Mouse (Mus musculus) midbrain, embryonic 10.5 days (tissue): ENCODE measurements at regions not wholly inside any gene's neighbourhood (a gene's known extent, or its start where the extent isn't known, plus 50 kb on each side); places are given as distances from the start of the nearest gene placed in this dataset.

ENCODE experiments used
- DNase-seq: peaks from one replicate; pipeline ENCODE4 v3.0.0-alpha.2; 2017; ENCODE audit warnings: low spot score
- H3K27ac ChIP-seq: fragments of 300-500 bp; sonication (generic); replicated peaks from 2 replicates; pipeline ENCODE4 v1.5.1; 2016; ENCODE audit warnings: mild to moderate bottlenecking
- H3K27me3 ChIP-seq: fragments of 300-500 bp; sonication (generic); 2 replicates; pipeline ENCODE4 v1.6.1; 2016; ENCODE audit warnings: low read depth, mild to moderate bottlenecking; ENCODE audit not compliant: poor library complexity, severe bottlenecking
- H3K36me3 ChIP-seq: fragments of 300-500 bp; sonication (generic); 2 replicates; pipeline ENCODE4 v1.6.1; 2016; ENCODE audit warnings: mild to moderate bottlenecking, moderate library complexity
- H3K4me1 ChIP-seq: fragments of 300-500 bp; sonication (generic); 2 replicates; pipeline ENCODE4 v1.6.1; 2016
- H3K4me3 ChIP-seq: fragments of 300-500 bp; sonication (generic); 2 replicates; pipeline ENCODE4 v1.5.1; 2016; ENCODE audit warnings: mild to moderate bottlenecking, moderate library complexity
- H3K9me3 ChIP-seq: fragments of 300-500 bp; sonication (generic); replicated peaks from 2 replicates; pipeline ENCODE4 v1.6.1; 2016; ENCODE audit warnings: mild to moderate bottlenecking
- WGBS: fragments of 180-500 bp; shearing (Covaris S2); methylation state at CpG from one replicate; pipeline ENCODE4 v1.1.7; 2016; 5-methylcytosine and 5-hydroxymethylcytosine counted together

DNA sequence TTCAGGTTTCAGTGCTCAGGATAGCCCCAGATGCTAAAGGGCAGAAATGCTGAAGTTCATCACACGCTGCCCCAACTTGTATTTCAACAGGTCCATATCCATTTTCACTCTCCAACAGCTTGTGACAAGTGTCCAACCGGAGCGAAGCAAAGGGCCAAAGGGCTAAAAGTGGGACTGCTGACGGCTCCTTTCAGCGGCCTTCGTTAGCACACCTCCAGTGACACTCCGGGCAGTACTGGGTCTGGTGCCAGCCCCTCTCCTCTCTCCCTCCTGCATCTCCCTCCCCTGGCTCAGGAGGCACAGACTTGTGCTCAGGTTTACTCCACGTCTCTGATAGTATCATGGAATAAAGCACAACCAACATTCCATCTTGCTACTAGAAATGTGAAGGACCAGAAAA is 263.3 kb upstream of the Zfp703 start:
- H3K27me3 ChIP-seq: no peaks in the 10 kb centered on the region
- peaks cover 15% of the 10 kb centered on the region for H3K4me1 ChIP-seq
- no peaks in the 10 kb centered on the region for H3K9me3 ChIP-seq
- no peak overlapping the region for H3K4me3 ChIP-seq
- no peaks in the 10 kb centered on the region for H3K36me3 ChIP-seq
- H3K27ac ChIP-seq: no peak overlapping the region
- 95% methylated on average over 8 of the region's 8 CpGs for WGBS
- DNase-seq: no peak

DNA sequence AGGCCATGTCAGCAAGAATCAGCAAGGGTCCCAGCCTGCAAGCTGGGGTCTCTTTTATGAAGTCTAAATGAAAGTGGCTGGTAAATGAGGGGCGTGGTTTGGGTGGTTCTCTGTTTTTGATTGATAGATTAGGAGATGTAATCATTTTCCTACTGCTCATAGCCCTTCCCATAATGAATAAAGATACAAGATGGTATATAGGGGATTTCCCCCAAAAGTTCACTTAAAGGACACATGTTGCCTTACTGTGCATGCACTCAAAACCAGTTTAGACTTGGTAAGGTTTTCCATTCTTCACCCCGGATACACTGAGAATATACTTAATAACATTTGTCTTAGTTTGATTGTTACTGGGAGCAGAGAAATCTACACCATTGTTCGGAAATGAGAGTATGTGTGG is 262.4 kb upstream of the Zfp703 start:
- no peak for DNase-seq
- 90% methylated on average over 3 of the region's 3 CpGs for WGBS
- Histone ChIP-seq H3K27ac (no peak overlapping the region), H3K9me3 (no peaks in the 10 kb centered on the region), H3K27me3 (no peaks in the 10 kb centered on the region), H3K4me3 (no peak overlapping the region), H3K4me1 (peaks cover 12% of the 10 kb centered on the region), H3K36me3 (no peaks in the 10 kb centered on the region)

DNA sequence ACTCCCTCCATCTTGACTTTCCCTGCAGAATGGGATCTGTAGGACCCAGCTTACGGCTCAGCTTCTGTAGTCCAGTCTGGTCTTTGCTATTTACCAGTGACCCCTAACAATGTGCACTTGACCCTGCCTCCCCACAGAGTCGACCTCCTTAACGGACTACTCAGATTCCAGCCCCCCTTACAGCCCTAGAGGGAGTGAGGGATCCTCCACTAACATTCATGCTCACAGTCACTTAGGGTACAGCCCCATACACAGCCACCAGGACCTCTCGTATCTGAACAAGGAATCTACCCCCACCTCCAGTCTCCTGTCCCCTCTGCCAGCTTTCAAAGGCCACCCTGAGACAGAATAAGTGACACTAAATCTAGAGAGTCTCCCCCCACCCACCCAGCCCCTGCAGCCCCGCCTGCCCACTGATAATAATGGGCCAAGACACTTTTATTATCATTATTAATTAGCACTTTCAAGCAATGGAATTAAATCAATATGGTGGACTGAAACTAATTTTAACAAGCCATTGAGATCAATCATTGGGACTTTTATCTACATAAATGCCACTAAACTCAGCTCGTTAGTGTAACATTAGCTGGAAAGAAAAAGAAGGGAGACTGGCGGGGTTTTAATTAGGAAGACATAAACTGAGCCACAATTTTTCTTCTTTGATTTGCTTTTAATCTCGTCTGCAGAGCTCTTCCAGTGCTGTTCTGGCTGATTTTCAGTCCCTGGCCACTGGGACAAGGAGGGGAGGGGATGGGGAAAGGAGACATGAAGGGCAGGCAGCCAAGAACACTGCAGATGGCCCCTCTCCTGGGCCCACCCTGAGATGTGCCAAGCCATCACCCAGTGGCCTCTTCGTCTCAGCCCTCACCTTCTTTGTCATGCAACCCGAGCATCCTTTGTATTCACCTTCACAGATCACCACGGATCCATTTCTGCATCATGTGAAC is 258.4 kb upstream of the Zfp703 start:
- H3K27me3 ChIP-seq: no peaks in the 10 kb centered on the region
- H3K27ac ChIP-seq: no peak overlapping the region
- H3K4me1 ChIP-seq: 0 out of 2 replicates have a peak, but pooled peaks cover 4% of the 10 kb centered on the region
- no peak overlapping the region for H3K4me3 ChIP-seq
- whole genome bisulfite sequencing: 61% methylated on average over 11 of the region's 11 CpGs
- H3K36me3 ChIP-seq: no peaks in the 10 kb centered on the region
- DNase-seq: no peak
- H3K9me3 ChIP-seq: no peaks in the 10 kb centered on the region

DNA sequence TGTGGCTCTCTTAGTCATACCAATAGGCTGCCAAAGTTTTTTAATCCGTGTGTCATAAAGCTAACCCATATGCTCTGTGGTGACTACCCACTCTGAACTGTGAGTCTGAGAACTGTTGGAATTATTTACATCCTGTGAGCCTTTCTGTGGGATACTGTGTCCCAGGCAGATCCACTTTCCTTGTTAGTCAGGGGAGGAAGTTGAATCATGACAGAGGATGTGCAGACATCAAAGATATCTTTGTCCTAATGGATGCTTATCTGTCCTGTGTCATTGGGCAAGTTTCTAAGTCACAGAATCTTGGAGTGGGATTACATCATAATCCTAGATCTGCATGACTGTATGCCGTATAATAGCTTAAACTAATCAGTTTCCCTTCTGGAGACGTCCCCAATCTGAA is 254.4 kb upstream of the Zfp703 start:
- no peak overlapping the region for H3K4me3 ChIP-seq
- H3K9me3 ChIP-seq: no peaks in the 10 kb centered on the region
- H3K36me3 ChIP-seq: no peaks in the 10 kb centered on the region
- 0 out of 2 replicates have a peak, but pooled peaks cover 4% of the 10 kb centered on the region for H3K4me1 ChIP-seq
- H3K27ac ChIP-seq: no peak overlapping the region
- no peak for DNase-seq
- H3K27me3 ChIP-seq: no peaks in the 10 kb centered on the region
- 74% methylated on average over 3 of the region's 3 CpGs for WGBS

DNA sequence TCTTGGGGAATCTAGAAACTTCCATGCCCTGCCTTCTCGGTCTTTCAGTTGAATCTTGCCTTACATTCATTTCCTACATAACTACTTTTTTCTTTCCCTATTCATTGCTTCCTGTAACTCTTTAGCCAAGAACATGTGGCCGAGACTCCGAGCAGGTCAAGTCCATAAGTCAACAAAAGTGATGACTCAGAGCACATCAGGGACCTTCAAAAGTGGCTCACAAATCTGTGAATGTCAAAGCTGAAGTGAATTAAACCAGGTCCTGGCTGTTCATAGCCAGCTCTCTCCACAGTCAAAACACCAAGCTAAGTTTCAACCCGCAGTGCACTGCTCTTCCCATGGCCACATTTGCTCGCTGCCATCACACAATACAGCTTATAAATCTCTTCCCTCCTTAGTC is 252.5 kb upstream of the Zfp703 start:
- Histone ChIP-seq H3K27me3 (no peaks in the 10 kb centered on the region), H3K27ac (no peak overlapping the region), H3K4me1 (no peaks in the 10 kb centered on the region), H3K36me3 (no peaks in the 10 kb centered on the region), H3K4me3 (no peak overlapping the region), H3K9me3 (no peaks in the 10 kb centered on the region)
- no peak for DNase-seq
- 93% methylated on average over 5 of the region's 5 CpGs for WGBS

DNA sequence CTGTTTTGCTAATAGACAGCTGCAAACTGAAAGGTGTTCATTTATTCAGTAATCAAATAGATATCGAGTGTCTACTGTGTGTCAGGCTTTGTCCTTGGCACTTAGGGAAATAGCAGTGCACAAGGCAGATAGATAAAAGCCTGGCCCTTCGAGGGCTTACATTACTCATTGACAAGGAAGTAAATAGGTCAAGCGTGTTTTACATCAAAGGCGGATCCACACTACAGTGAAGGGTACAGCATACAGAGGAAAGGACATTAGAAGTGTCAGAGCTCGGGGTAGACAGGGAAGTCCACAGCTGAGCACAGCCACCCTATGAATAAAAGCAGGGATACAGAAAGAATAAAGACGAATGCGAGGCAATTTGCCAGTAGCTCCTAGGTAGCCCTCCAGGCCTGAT is 251.6 kb upstream of the Zfp703 start:
- Histone ChIP-seq H3K27ac (no peak overlapping the region), H3K9me3 (no peaks in the 10 kb centered on the region), H3K4me1 (no peaks in the 10 kb centered on the region), H3K27me3 (no peaks in the 10 kb centered on the region), H3K36me3 (no peaks in the 10 kb centered on the region), H3K4me3 (no peak overlapping the region)
- WGBS: 82% methylated on average over 7 of the region's 7 CpGs
- DNase-seq: no peak

DNA sequence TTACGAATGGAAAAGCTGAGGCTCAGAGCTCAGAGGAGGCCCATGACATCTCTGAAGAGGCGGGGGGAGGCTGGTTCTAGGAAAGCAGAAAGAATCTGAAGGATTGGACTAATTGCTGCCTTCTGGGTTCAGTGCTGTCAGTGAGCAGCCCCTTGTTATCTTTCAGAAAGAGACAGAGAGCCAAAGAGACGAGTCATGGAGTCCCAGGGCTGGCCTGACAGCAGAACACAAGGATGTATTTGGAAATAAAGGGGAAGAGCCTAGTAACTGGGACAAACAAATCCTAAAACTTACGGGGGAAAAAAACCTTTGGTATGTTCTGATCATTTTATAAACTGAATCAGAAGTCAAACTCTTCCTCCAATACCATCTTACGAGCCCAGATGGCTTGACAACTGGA is 247.8 kb upstream of the Zfp703 start:
- Histone ChIP-seq H3K27ac (no peak overlapping the region), H3K36me3 (no peaks in the 10 kb centered on the region), H3K4me1 (no peaks in the 10 kb centered on the region), H3K4me3 (no peak overlapping the region), H3K9me3 (no peaks in the 10 kb centered on the region), H3K27me3 (no peaks in the 10 kb centered on the region)
- 80% methylated on average over 5 of the region's 5 CpGs for WGBS
- no peak for DNase-seq

DNA sequence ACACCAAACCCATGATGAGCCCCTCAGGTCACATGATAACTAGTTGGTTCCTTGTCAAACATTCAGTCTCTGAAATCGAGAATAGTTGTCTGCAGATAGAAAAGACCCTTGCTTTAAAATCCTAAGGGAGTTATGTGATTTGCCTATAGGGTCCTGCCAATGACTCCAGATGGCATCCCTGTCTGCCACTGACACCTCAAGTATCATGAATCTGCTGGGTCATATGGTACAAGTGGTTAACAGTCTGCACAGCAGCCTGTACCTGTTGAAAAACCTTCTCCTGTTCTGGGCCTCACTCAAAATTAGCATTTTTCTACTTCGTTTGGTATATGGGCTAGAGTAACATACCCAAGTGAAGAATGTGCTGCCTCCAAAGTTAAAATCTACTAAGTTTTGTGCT is 246.0 kb upstream of the Zfp703 start:
- H3K4me3 ChIP-seq: no peak overlapping the region
- H3K27ac ChIP-seq: no peak overlapping the region
- H3K9me3 ChIP-seq: no peaks in the 10 kb centered on the region
- no peak for DNase-seq
- H3K4me1 ChIP-seq: no peaks in the 10 kb centered on the region
- WGBS: 84% methylated on average over 2 of the region's 2 CpGs
- H3K27me3 ChIP-seq: no peaks in the 10 kb centered on the region
- H3K36me3 ChIP-seq: no peaks in the 10 kb centered on the region

DNA sequence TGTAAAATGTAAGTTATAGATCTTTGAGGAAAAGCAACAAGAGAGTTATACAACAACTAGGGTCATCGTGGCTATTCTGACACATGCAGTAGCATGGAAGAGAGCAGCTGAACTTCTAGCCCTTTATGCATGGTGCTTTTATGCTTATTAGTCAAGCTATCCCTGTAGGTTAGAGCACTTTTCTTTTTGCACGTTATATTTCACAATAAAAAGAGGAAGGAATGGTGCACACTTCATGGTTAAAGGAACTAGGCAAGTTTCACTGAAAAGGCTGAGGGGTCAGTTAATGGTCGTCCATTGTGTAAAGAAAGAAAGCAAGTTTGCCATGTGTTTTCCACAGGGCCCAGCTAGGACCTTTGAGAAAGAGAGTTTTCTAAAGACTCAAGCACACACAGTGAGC is 232.7 kb upstream of the Zfp703 start:
- no peaks in the 10 kb centered on the region for H3K36me3 ChIP-seq
- peaks cover 4% of the 10 kb centered on the region; the same call in 1 of the 2 replicates for H3K4me1 ChIP-seq
- H3K4me3 ChIP-seq: no peak overlapping the region
- no peak for DNase-seq
- no peak overlapping the region for H3K27ac ChIP-seq
- no peaks in the 10 kb centered on the region for H3K27me3 ChIP-seq
- 83% methylated on average over 3 of the region's 3 CpGs for WGBS
- no peaks in the 10 kb centered on the region for H3K9me3 ChIP-seq

DNA sequence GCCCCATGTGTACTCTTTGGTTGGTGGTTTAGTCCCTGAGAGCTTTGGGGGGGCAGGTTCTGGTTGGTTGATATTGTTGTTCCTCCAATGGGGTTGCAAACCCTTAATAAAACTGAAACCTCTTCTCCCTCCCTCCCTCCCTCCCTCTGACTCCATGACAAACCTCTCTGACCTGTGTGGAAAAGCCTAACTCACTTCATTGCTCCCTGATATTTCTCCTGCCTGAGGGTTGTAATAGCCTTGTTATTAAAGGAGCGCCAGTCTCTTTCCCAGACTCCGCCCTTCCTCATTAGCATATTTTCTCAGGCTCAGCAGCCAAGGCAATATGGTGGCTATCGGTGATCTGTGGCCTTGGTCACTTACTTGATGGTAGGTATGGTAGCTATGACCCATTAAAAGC is 230.3 kb upstream of the Zfp703 start:
- 86% methylated on average over 3 of the region's 3 CpGs for WGBS
- no peak for DNase-seq
- H3K27me3 ChIP-seq: no peaks in the 10 kb centered on the region
- no peaks in the 10 kb centered on the region for H3K9me3 ChIP-seq
- H3K27ac ChIP-seq: no peak overlapping the region
- no peak overlapping the region for H3K4me3 ChIP-seq
- H3K36me3 ChIP-seq: no peaks in the 10 kb centered on the region
- H3K4me1 ChIP-seq: peaks cover 4% of the 10 kb centered on the region; the same call in 1 of the 2 replicates

DNA sequence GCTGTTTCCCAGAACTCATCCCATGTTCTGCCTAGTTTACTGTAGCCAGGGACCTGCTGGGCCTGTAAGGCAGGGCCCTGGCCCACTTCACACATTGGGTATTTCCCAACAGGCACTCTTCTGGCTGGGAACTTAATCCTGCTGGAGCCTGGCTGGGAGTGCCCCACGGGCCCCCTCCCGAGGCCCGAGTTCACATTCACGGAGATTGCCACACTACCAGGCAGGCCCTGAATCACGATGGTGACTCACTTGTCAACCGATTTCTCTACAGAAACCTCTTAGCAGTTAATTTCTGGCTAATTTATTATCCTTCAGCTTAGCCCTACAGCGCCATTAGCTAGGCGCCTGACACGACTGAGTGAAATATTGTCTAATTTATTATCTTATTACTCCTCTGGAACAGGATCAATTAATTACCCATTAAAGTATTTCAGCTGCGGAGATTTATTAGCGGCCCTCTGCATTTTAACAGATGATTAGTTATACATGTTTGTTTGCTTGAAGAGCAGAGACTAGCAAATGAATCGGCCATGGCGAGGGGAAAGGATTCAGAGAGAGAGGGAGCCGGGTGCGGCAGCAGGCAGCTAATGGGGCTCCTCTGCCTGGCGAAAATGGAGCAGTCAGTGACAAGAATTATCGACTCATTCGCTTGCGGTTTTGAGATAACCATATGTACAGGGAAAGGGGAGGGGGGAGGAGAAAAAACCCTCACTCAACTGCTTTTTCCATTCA is 229.7 kb upstream of the Zfp703 start:
- DNase-seq: no peak
- Histone ChIP-seq H3K27ac (no peak overlapping the region), H3K4me3 (no peak overlapping the region), H3K4me1 (peaks cover 4% of the 10 kb centered on the region; the same call in 1 of the 2 replicates), H3K36me3 (no peaks in the 10 kb centered on the region), H3K27me3 (no peaks in the 10 kb centered on the region), H3K9me3 (no peaks in the 10 kb centered on the region)
- WGBS: 85% methylated on average over 19 of the region's 19 CpGs

DNA sequence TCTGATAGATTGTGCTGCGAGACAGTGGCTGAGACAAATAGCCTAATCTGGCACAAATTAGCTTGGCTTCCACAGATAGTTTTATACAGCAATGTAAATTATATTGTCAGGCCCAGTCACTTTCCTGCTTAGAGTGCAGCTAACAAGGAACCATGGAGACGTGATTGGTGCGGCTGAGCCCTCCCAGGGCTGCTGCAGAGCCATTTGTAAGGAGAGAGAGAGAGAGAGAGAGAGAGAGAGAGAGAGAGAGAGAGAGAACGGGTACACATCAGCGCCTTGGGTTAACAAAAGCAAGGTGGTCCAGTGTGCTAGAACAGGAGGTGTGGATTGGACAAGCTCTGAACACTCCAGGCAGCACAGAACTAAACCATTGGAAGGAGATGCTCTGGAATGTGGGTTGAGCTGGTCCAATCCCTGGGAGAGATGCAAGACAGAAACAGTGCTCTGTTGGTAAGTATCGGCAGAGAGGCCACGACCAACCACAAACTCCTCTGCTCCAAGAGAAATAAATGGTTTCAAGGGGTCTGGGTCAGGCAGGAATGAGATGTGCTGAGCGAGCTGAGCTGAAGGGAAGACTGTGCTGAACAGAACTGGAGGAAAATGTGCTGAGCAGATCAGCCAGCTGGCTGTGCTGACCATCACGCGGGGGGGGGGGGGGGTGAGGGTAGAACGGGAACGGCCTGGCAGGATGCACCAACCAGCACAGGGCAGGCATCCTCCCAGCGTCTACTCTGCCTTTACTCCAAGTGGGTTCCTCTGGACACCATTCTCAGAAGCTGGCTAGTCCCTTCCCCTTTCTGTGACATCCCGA is 228.8 kb upstream of the Zfp703 start:
- Histone ChIP-seq H3K9me3 (no peaks in the 10 kb centered on the region), H3K27ac (no peak overlapping the region), H3K27me3 (no peaks in the 10 kb centered on the region), H3K4me3 (no peak overlapping the region), H3K36me3 (no peaks in the 10 kb centered on the region), H3K4me1 (peaks cover 4% of the 10 kb centered on the region; the same call in 1 of the 2 replicates)
- WGBS: 78% methylated on average over 14 of the region's 14 CpGs
- no peak for DNase-seq
